9 mouse cellular contexts compared by ENCODE assay signal in the genomic region with DNA sequence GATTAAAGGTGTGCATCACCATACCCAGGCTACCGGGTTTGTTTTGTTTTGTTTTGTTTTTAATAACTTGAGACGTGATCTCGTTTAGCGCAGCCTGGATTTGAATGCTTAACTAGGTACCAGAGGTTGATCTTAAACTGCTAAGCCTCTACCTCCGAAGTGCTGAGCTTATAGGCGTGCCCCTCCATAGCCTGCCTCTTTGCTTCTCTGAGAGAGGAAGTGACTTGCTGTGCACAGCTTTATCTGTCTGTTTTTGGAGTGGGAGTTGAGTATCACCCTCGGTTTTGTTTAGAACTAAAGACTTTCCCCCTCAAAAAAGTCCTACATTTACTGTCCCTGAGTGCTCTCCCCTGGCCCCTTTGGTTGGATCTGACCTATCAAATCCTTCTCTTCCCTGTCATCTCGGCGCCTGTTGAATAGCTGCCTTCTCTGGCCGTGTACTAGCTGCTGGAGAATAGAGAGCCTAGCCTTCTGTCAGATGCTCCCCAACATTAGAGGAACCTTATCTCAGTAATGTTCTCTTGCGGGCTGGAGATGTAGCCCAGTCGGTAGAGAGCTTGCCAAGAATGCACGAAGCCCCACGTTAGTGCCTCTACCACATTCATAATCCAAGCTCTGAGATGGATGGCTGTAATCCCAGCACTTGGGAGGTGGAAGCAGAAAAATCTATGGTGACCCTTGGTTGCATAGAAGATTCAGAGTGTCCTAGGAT. TPM values are rescaled to one million over a fixed set of nuclear protein-coding genes. Genes with fewer than 3 reads are reported as not detected.
DNase-seq lines count a peak whose midpoint lies in the region; ATAC-seq and TF ChIP-seq lines count a peak whose summit lies in the region.
"Had no signal": no experiment of that assay in that cellular context is flagged by ENCODE, and none has a peak within 500 bp of the region (broad histone marks: within the 10 kb centered on the region; RNA-seq: fewer than 3 reads in every experiment).

No protein-coding gene starts in this region.

- WGBS in embryonic facial prominence, embryonic 13.5 days = 61% methylated on average over 14 of the region's 14 CpGs

- no peak for DNase-seq in gastrocnemius, adult 2 months
- DNase-seq in gastrocnemius, adult 18-20 months (ENCODE audit: low spot score) = no peak
- DNase-seq in A20 (ENCODE audit: low read depth, low spot score) (peak; percentile 37), adipocyte (ENCODE audit: low spot score) (no peak)
- DNase-seq in urinary bladder, postnatal 25 days (ENCODE audit: low spot score) = no peak
- no peak for DNase-seq in ovary, postnatal 14 days (ENCODE audit: low spot score)

- no peaks in the 10 kb centered on the region for H3K27me3 ChIP-seq in embryonic facial prominence, embryonic 13.5 days

- peaks cover 24% of the 10 kb centered on the region for H3K4me1 ChIP-seq in embryonic facial prominence, embryonic 13.5 days

- peak overlapping the region; percentile 81; the same call in 1 of the 2 replicates for H3K4me2 ChIP-seq in embryonic facial prominence, embryonic 13.5 days

- H3K27ac ChIP-seq in gastrocnemius, adult 2 months = peak overlapping the region; percentile 99
- H3K27ac ChIP-seq in embryonic facial prominence, embryonic 13.5 days = no peak overlapping the region

- H3K9ac ChIP-seq in embryonic facial prominence, embryonic 13.5 days = 0 out of 2 replicates have a peak overlapping the region, but pooled peaks have one; percentile 21

- H3K9me3 ChIP-seq in embryonic facial prominence, embryonic 13.5 days = no peaks in the 10 kb centered on the region

- H3K36me3 ChIP-seq in embryonic facial prominence, embryonic 13.5 days = no peaks in the 10 kb centered on the region

- TF ChIP-seq CTCF in gastrocnemius, adult 2 months (IDR thresholded peaks at IDR 0.05) = no peak

- intact Hi-C loops in gastrocnemius, adult 2 months (cut with DNase I) = no loop called here

- H3K4me3 ChIP-seq in gastrocnemius, adult 2 months = peak overlapping the region; percentile 92
- peak overlapping the region; percentile 94; the same call in 1 of the 2 replicates for H3K4me3 ChIP-seq in embryonic facial prominence, embryonic 13.5 days

- no peak for ATAC-seq in embryonic facial prominence, embryonic 13.5 days (ENCODE audit: insufficient number of reproducible peaks, insufficient read depth, low FRiP score, low TSS enrichment, low read depth)
- peak; percentile 47 for ATAC-seq in megakaryocyte progenitor cell, adult 5-6 weeks (replicated peaks; ENCODE audit: poor library complexity)

RNA-seq across cellular contexts. Expression of a gene that starts 0.9 kb away (rescaled TPM):
- 100 to 1,000 TPM; 169 to 187 TPM for total RNA-seq in gastrocnemius, adult 2 months (2021)
- total RNA-seq in gastrocnemius, adult 18-20 months (2021) = 100 to 1,000 TPM; 167 to 172 TPM
- polyA plus RNA-seq in embryonic facial prominence, embryonic 13.5 days (2015; fragmentation: Nextera tagmentation; extraction: Ambion mirVana) = 700 and 721 TPM in 2 replicates
- total RNA-seq in megakaryocyte progenitor cell, adult 5-6 weeks (2015) = 610 and 655 TPM in 2 replicates
- 471 and 517 TPM in 2 replicates for total RNA-seq in megakaryocyte progenitor cell, adult 5-6 weeks (2017)

RNA-seq across cellular contexts. Expression of a gene that starts 51.1 kb away (rescaled TPM):
- not detected for total RNA-seq in gastrocnemius, adult 2 months (2021)
- not detected for total RNA-seq in gastrocnemius, adult 18-20 months (2021)
- polyA plus RNA-seq in embryonic facial prominence, embryonic 13.5 days (2015; fragmentation: Nextera tagmentation; extraction: Ambion mirVana) = not detected in 2 replicates
- not detected in 2 replicates for total RNA-seq in megakaryocyte progenitor cell, adult 5-6 weeks (2015)
- not detected in 2 replicates for total RNA-seq in megakaryocyte progenitor cell, adult 5-6 weeks (2017)
- total RNA-seq: left cerebral cortex, postnatal 10 days had no signal
